Mouse (Mus musculus) left cerebral cortex, postnatal 4 days (tissue): ENCODE data around the gene Fam198a. TPM values are rescaled to one million over a fixed set of nuclear protein-coding genes. Genes with fewer than 3 reads are reported as not detected.
A peak's percentile ranks its signal among the peaks of the same experiment; 100 is the strongest.

Experiments
- DNase-seq: peaks from one replicate; pipeline ENCODE4 v3.0.0-alpha.2; 2022
- intact Hi-C: fragments of 180-260 bp; cut with DNase I; formaldehyde crosslinking; loops from one replicate; pipeline ENCODE4 v1.15.1; 2025
- total RNA-seq, 2 experiments: library from RNA; stranded (reverse); gene quantifications; 2 replicates each; pipeline ENCODE4 v1.2.3; 2021

Gene Fam198a
- total RNA-seq, 2 experiments from 2014 or later = 3.1 to 3.5 TPM

- DNase-seq = no peak
- intact Hi-C loops = no loop called here
These were observed 30.3 kb downstream of the Fam198a start for GRCm38 (mm10) chr9:121981046-121981445.

GRCm38 (mm10) chr9:121981466-121982105 is 30.8 kb downstream of the Fam198a start:
- intact Hi-C loops = no loop called here

DNA sequence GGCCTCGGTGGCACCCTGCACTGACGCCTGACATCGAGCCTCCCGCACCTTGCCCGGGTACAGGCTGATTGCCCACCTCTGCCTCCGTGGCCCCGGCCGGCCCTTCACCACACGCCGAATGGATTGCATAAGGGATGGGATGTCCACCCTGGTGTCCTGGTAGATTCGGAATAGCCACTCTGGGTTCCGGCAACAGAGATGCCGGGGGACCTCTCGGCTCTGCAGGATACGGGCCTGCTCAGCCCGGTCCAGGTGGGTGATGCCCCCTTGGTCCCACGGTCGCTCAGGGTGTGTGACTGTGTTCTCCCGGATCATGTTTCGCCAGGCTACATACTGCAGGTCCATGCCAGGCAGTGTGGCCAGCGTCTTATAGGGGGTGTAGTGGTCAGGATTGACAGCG is 31.4 kb downstream of the Fam198a start:
- intact Hi-C loops = no loop called here
- no peak for DNase-seq

More at GRCm38 (mm10) chr9:121981466-121982105, 30.8 kb downstream of the Fam198a start:
- no peak for DNase-seq

GRCm38 (mm10) chr9:121982665-121983064 is 31.9 kb downstream of the Fam198a start:
- intact Hi-C loops = no loop called here
- no peak for DNase-seq

- intact Hi-C loops = no loop called here
- DNase-seq = peak; percentile 89
These were observed 32.7 kb downstream of the Fam198a start for GRCm38 (mm10) chr9:121983504-121983903.

GRCm38 (mm10) chr9:121984465-121985461 is 34.0 kb downstream of the Fam198a start:
- DNase-seq = peak; percentile 70
- intact Hi-C loops = loop anchor here (2.0 kb wide), 1 partner anchor 38 kb away; no protein-coding TSS in a partner anchor

DNA sequence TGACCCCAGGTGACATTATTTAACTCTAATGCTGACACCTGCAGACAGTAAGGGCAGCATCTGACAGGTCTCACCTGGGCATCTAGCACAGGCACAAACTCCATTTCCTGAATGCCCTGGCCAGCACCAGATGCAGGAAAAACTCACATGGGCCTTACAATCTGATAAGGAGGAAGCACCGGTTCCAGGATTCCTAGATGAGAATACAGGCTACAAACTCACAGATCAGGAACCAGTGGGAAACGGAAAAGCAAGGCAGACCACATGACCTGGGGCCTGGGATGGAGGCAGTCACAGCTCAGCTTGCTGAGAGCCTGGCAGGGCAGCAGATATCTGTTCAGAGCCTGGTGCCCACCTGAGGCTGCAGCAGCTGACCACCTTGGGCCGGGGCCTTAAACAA is 38.1 kb downstream of the Fam198a start:
- intact Hi-C loops = no loop called here
- DNase-seq = no peak

- no peak for DNase-seq
- intact Hi-C loops = no loop called here
These were observed 38.7 kb downstream of the Fam198a start for GRCm38 (mm10) chr9:121989536-121989935.

- intact Hi-C loops = no loop called here
- DNase-seq = no peak
These were observed 40.3 kb downstream of the Fam198a start for GRCm38 (mm10) chr9:121991041-121991440.

- DNase-seq = no peak
These were observed 42.3 kb downstream of the Fam198a start for GRCm38 (mm10) chr9:121993047-121993446.

GRCm38 (mm10) chr9:121995077-121995476 is 44.3 kb downstream of the Fam198a start:
- DNase-seq = no peak
- intact Hi-C loops = no loop called here

More at GRCm38 (mm10) chr9:121993047-121993446, 42.3 kb downstream of the Fam198a start:
- intact Hi-C loops = no loop called here

GRCm38 (mm10) chr9:121995508-121996131 is 44.8 kb downstream of the Fam198a start:
- intact Hi-C loops = no loop called here
- DNase-seq = peak; percentile 89

DNA sequence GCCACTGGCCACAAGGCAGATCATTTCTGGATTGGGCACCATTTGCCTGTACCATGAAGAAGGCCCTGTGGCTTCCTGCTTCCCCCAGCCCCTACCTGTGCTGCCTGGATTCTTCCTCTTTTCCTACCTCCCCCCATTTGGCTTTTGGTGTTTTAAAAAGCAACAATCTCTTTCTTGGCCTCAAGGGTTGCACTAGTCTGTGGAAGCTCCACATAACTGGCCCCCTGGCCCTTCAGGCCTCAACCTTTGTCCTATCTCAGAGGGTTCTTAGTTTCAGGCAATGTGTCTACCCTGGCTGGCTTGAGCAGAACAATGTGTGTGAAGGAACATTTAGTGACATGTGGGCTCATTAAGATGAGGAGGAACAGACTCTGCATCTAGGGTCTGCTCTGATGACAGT is 46.2 kb downstream of the Fam198a start, which contains the start of gene Pomgnt2:
Gene Pomgnt2 (minus strand): TSS at position 101 of the 400 bp plus-strand sequence.
- no peak for DNase-seq

DNA sequence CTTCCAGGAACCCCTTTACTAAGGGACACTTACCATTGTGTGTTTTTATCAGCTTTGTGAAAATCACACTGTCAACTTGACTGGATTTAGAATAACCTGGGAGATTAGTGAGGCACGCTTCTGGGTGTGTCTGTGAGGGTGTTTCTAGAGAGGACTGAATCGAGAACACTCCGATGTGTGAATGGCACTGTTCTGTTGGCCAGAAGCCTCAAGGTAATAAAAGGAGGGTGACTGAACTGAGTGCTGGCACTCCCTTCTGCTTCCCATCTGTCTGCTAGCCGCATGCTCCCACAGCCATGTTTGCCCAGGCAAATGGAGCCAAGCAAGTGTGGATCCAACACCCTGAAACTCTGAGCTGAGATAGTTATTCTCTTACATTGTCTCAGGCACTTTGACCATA is 47.2 kb downstream of the Fam198a start:
- intact Hi-C loops = no loop called here
- DNase-seq = no peak

More for the DNA sequence above, 46.2 kb downstream of the Fam198a start, which contains the start of gene Pomgnt2:
- intact Hi-C loops = no loop called here

- DNase-seq = no peak
- intact Hi-C loops = no loop called here
These were observed 55.4 kb downstream of the Fam198a start for GRCm38 (mm10) chr9:122006175-122006574.

- intact Hi-C loops = no loop called here
- no peak for DNase-seq
These were observed 55.8 kb downstream of the Fam198a start for GRCm38 (mm10) chr9:122006609-122007008.

GRCm38 (mm10) chr9:122008876-122009275 is 58.1 kb downstream of the Fam198a start:
- DNase-seq = no peak
- intact Hi-C loops = no loop called here

GRCm38 (mm10) chr9:122010751-122011150 is 60.0 kb downstream of the Fam198a start:
- no peak for DNase-seq
- intact Hi-C loops = no loop called here

DNA sequence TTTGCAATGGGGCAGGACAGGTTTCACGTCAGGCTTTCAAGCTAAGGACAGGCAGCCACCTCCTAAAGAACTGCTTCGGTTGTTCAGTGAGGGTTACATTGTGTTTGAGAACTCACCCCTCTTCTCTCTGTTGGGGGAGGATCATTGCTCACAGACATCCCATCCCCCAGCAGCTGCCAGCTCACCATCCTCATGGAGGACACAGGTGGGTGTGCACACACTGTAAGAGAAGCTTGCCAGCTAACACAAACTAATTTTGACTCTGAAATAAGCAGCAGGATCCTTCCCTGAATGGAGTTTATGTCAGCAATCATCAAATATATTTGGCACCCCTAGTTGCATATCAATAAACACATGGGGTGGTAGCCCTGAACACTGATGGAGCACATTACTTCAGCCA is 62.0 kb downstream of the Fam198a start:
- no peak for DNase-seq
- intact Hi-C loops = no loop called here

DNA sequence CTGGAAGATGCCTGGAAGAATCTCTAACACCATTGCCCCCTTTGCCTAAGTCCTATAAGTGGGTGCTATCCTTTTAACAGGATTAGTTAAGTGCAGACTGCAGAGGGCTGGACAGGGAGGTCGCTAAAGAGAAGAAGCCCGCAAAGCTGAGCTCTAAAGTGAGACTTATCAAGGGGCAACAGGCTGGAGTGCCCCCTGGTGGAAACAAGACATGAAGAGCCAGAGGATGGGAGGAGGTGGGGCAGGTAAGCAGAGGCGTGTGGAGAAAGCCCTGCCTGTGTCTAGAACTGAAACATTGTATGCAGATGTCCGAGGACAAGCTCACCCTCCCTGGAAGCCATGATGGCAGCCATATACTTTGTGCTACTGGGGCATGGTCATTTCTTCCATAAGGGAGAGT is 62.8 kb downstream of the Fam198a start:
- DNase-seq = no peak
- intact Hi-C loops = no loop called here

DNA sequence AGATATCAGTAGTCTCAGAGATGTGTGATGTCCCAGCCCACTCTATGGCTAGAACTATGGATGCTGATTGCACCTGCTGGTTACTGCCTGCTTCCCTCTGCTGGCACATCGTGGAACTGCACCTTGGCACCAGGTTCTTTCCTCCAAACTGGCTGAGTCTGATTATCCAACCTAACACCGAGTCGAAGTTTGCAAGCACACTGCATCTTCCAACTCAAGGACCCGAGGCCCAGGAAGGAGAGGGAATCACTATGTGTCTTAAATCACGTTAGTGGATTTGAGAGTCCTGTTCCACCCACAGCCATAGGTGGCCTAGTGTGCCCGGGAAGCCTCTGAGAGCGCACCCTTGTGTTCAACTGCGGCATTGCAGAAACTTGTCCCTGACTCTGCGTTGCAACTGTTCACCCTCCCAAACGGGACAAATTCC is 63.5 kb downstream of the Fam198a start:
- DNase-seq = peak; percentile 88
- intact Hi-C loops = no loop called here
